Mouse (Mus musculus) layer of hippocampus, postnatal 36 days (tissue): ENCODE measurements at regions not wholly inside any gene's neighbourhood (a gene's known extent, or its start where the extent isn't known, plus 50 kb on each side); places are given as distances from the start of the nearest gene placed in this dataset.

Source experiments
- DNase-seq, 2 experiments: peaks; one replicate each; pipeline ENCODE4 v3.0.0; 2022

- DNase-seq, result no peak
Measured at GRCm38 (mm10) chr10:20776640-20777413, 51.9 kb upstream of the Pde7b start.

GRCm38 (mm10) chr10:20775731-20776429 lies 51.0 kb upstream of the Pde7b start:
- no peak for DNase-seq
